Comparison of ENCODE assay signal across 8 mouse cellular contexts in the genomic region with DNA sequence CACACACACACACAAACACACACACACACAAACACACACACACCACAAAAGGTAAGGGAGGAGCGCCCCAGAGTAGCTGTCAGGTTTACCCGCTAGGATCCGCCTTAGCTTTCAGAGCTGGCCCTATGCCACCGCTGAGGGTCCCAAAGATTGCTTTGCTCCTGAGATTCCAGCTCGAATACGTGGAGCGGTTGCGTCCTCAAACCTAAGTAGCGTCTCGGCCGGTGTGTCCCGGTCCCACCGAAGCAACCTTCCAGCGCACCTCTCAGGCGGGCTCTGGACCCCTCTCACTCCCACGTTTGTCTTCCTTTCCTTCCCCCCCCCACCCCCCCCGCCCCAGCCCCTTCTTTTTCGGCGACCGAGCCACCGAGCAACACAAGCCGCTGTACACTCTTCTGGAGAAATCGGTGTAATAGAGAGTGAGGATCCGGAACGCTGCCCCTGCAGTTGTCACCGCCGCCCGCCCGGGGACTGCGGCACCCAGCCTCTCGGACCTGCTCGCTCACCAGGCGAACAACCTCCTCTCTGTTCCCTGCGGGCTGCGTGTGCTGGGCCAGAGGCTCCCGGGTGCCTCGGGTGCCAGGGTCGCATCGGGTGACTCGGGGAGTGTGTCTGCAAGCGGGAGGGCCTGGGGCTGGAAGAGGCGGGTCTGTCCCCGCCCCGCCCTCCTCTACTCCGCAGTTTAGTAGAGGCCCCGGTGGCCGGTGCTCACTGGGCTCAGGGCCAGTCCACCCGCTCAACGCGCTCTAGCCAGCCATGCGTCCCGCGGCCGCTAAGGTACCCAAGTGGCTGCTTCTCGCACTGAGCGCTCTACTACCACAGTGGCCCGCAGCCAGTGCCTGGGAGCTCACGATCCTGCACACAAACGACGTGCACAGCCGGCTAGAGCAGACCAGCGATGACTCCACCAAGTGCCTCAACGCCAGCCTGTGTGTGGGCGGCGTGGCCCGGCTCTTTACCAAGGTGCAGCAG. TPM values are rescaled to one million over a fixed set of nuclear protein-coding genes. Genes with fewer than 3 reads are reported as not detected.
DNase-seq lines count a peak whose midpoint lies in the region; ATAC-seq and TF ChIP-seq lines count a peak whose summit lies in the region.

A gene (plus strand): TSS at position 268 of the 972 bp plus-strand sequence.

- intact Hi-C loops in heart, postnatal 14 days (cut with DNase I): loop anchor here (5.0 to 10.0 kb wide), 2 partner anchors 35 to 52 kb away; no protein-coding TSS in a partner anchor

- ATAC-seq in forebrain, embryonic 16.5 days: peak; percentile 91
- ATAC-seq in liver, postnatal 0 days: peak; percentile 95
- peak; percentile 94 for ATAC-seq in neural tube, embryonic 14.5 days (ENCODE audit: low read depth)

- no peaks in the 10 kb centered on the region for H3K27me3 ChIP-seq in CH12.LX (replicated peaks)
- H3K27me3 ChIP-seq in forebrain, embryonic 16.5 days (replicated peaks; ENCODE audit: control insufficient read depth, insufficient read depth, low read length): peaks cover 11% of the 10 kb centered on the region; the same call in 1 of the 2 replicates
- H3K27me3 ChIP-seq in liver, postnatal 0 days (ENCODE audit: insufficient read depth, low read length): peaks cover 4% of the 10 kb centered on the region; the same call in 1 of the 2 replicates
- peaks cover 8% of the 10 kb centered on the region; the same call in 1 of the 2 replicates for H3K27me3 ChIP-seq in neural tube, embryonic 14.5 days (ENCODE audit: control insufficient read depth, insufficient read depth, low read length)
- H3K27me3 ChIP-seq in thymus, adult 2 months (ENCODE audit: control insufficient read depth, insufficient read depth, low read length): peaks cover 8% of the 10 kb centered on the region

- WGBS in forebrain, embryonic 16.5 days: under 1% methylated on average over 65 of the region's 66 CpGs
- 2% methylated on average over 53 of the region's 66 CpGs for WGBS in liver, postnatal 0 days (ENCODE audit: insufficient replicate concordance)
- WGBS in neural tube, embryonic 14.5 days: under 1% methylated on average over 63 of the region's 66 CpGs
- WGBS in thymus, adult 2 months: 3% methylated on average over 65 of the region's 66 CpGs

- peaks cover 0 to 28% of the 10 kb centered on the region in 2 experiments; a peak in 2 of 4 replicates for H3K4me1 ChIP-seq in CH12.LX (ENCODE audit: control insufficient read depth in 1 of 2, insufficient read depth in 2 of 2)
- H3K4me1 ChIP-seq in forebrain, embryonic 16.5 days (replicated peaks; ENCODE audit: control insufficient read depth, insufficient read depth, low read length): peaks cover 7% of the 10 kb centered on the region
- H3K4me1 ChIP-seq in liver, postnatal 0 days (ENCODE audit: insufficient read depth): no peaks in the 10 kb centered on the region
- H3K4me1 ChIP-seq in neural tube, embryonic 14.5 days (ENCODE audit: control insufficient read depth, insufficient read depth, low read length): no peaks in the 10 kb centered on the region
- H3K4me1 ChIP-seq in thymus, adult 2 months (replicated peaks; ENCODE audit: control insufficient read depth, insufficient read depth, low read length): peaks cover 6% of the 10 kb centered on the region; the same call in 1 of the 2 replicates

- TF ChIP-seq POLR2A in CH12.LX (IDR thresholded peaks at IDR 0.05; ENCODE audit: low read depth, low read length): peak; percentile 40; the same call in 1 of the 2 replicates
- no peak for TF ChIP-seq POLR2A in thymus, adult 2 months (IDR thresholded peaks at IDR 0.05; ENCODE audit: control insufficient read depth, extremely low read depth, insufficient read depth, low read length, poor library complexity)

- no peak for TF ChIP-seq RAD21 in CH12.LX (IDR thresholded peaks at IDR 0.05; ENCODE audit: low read depth, low read length)

- H3K36me3 ChIP-seq in CH12.LX (replicated peaks in 1 of 2; ENCODE audit: control insufficient read depth in 1 of 2, insufficient read depth in 1 of 2, low read length in 1 of 2): no peaks in the 10 kb centered on the region
- H3K36me3 ChIP-seq in forebrain, embryonic 16.5 days (ENCODE audit: control insufficient read depth, insufficient read depth): no peaks in the 10 kb centered on the region
- no peaks in the 10 kb centered on the region for H3K36me3 ChIP-seq in liver, postnatal 0 days (replicated peaks; ENCODE audit: insufficient read depth, low read length)
- no peaks in the 10 kb centered on the region for H3K36me3 ChIP-seq in neural tube, embryonic 14.5 days (ENCODE audit: control insufficient read depth, insufficient read depth, low read length)
- H3K36me3 ChIP-seq in thymus, adult 2 months (ENCODE audit: control insufficient read depth, insufficient read depth, low read length): no peaks in the 10 kb centered on the region

- H3K79me2 ChIP-seq in CH12.LX (replicated peaks; ENCODE audit: control insufficient read depth, extremely low read depth, insufficient read depth, poor library complexity, severe bottlenecking): no peaks in the 10 kb centered on the region

- peak within 1 kb of the TSS; percentile 73 for H3K4me2 ChIP-seq in CH12.LX (ENCODE audit: insufficient read depth, low read depth, poor library complexity, severe bottlenecking)
- H3K4me2 ChIP-seq in forebrain, embryonic 16.5 days (ENCODE audit: low read length): peak within 1 kb of the TSS; percentile 99
- H3K4me2 ChIP-seq in liver, postnatal 0 days (ENCODE audit: low read depth, low read length): peak within 1 kb of the TSS; percentile 73
- H3K4me2 ChIP-seq in neural tube, embryonic 14.5 days (ENCODE audit: low read depth, low read length): peak within 1 kb of the TSS; percentile 71

- peak within 1 kb of the TSS in 2 of 3 experiments; percentile 42 to 69 for H3K4me3 ChIP-seq in CH12.LX (replicated peaks in 1 of 3; ENCODE audit: low read depth in 2 of 3, low read length in 2 of 3, poor library complexity in 1 of 3)
- peak within 1 kb of the TSS; percentile 71 for H3K4me3 ChIP-seq in forebrain, embryonic 16.5 days (replicated peaks; ENCODE audit: low read length)
- peak within 1 kb of the TSS; percentile 57 for H3K4me3 ChIP-seq in liver, postnatal 0 days (ENCODE audit: low read depth, low read length)
- peak within 1 kb of the TSS; percentile 41 for H3K4me3 ChIP-seq in neural tube, embryonic 14.5 days (ENCODE audit: low read depth, low read length)
- H3K4me3 ChIP-seq in thymus, adult 2 months (ENCODE audit: control insufficient read depth, insufficient read depth, low read length): peak within 1 kb of the TSS; percentile 47

- TF ChIP-seq EP300 in CH12.LX (IDR thresholded peaks at IDR 0.05; ENCODE audit: low read length): no peak
- no peak for TF ChIP-seq EP300 in liver, postnatal 0 days (IDR thresholded peaks at IDR 0.05; ENCODE audit: low read depth)

- dilution Hi-C loops in CH12.LX (cut with MboI; ENCODE audit: extremely low pct_ligation_motif_present, extremely low pct_unique_long_range_greater_than_20kb, low sequenced_read_pairs): no loop called here

- DNase-seq in CH12.LX (ENCODE audit: extremely low read depth): no peak
- DNase-seq in cerebellum, adult 11 months: peak; percentile 61
- peak; percentile 82 to 84 for DNase-seq in heart, postnatal 14 days
- DNase-seq in layer of hippocampus, adult 11-12 months (ENCODE audit: low spot score): peak; percentile 69
- peak; percentile 80 for DNase-seq in liver, postnatal 0 days
- peak; percentile 27 for DNase-seq in thymus, adult 2 months

- peaks cover 6% of the 10 kb centered on the region for H3K9me3 ChIP-seq in CH12.LX (replicated peaks; ENCODE audit: low read length)
- H3K9me3 ChIP-seq in forebrain, embryonic 16.5 days (ENCODE audit: control insufficient read depth, low read length): no peaks in the 10 kb centered on the region
- no peaks in the 10 kb centered on the region for H3K9me3 ChIP-seq in liver, postnatal 0 days (ENCODE audit: low read length)
- H3K9me3 ChIP-seq in neural tube, embryonic 14.5 days (ENCODE audit: control insufficient read depth, low read length): no peaks in the 10 kb centered on the region

- H3K27ac ChIP-seq in CH12.LX (ENCODE audit: insufficient read depth, low read depth): no peak within 1 kb of the TSS
- no peak within 1 kb of the TSS for H3K27ac ChIP-seq in forebrain, embryonic 16.5 days (ENCODE audit: low read length)
- H3K27ac ChIP-seq in liver, postnatal 0 days (ENCODE audit: low read depth): peak within 1 kb of the TSS; percentile 75
- H3K27ac ChIP-seq in neural tube, embryonic 14.5 days (ENCODE audit: low read depth, low read length): no peak within 1 kb of the TSS
- no peak within 1 kb of the TSS for H3K27ac ChIP-seq in thymus, adult 2 months (ENCODE audit: control insufficient read depth, insufficient read depth, low read length)

- H3K9ac ChIP-seq in CH12.LX (ENCODE audit: insufficient read depth, low read depth): peak within 1 kb of the TSS; percentile 7; the same call in 1 of the 2 replicates
- peak within 1 kb of the TSS; percentile 72 for H3K9ac ChIP-seq in forebrain, embryonic 16.5 days (replicated peaks; ENCODE audit: low read depth, low read length)
- peak within 1 kb of the TSS; percentile 59 for H3K9ac ChIP-seq in liver, postnatal 0 days (replicated peaks)
- H3K9ac ChIP-seq in neural tube, embryonic 14.5 days (replicated peaks; ENCODE audit: low read depth, low read length): peak within 1 kb of the TSS; percentile 12

- TF ChIP-seq CTCF in CH12.LX (conservative IDR thresholded peaks at IDR 0.05 in 1 of 2, IDR thresholded peaks at IDR 0.05 in 1 of 2; ENCODE audit: low read depth in 2 of 2, low read length in 2 of 2): no peak
- no peak for TF ChIP-seq CTCF in liver, postnatal 0 days (IDR thresholded peaks at IDR 0.05; ENCODE audit: low read depth)
- no peak for TF ChIP-seq CTCF in thymus, adult 2 months (IDR thresholded peaks at IDR 0.05; ENCODE audit: borderline replicate concordance, control insufficient read depth, extremely low read depth, insufficient read depth, low read length, poor library complexity)

- in situ Hi-C loops in CH12.LX (cut with MboI; ENCODE audit: low pct_ligation_motif_present, low pct_unique_long_range_greater_than_20kb, low sequenced_read_pairs): no loop called here

TF ChIP-seq in CH12.LX, 34 proteins besides CTCF, POLR2A, EP300 and RAD21:
- TF ChIP-seq SMC3 (IDR thresholded peaks at IDR 0.05; ENCODE audit: low read depth, low read length) (no peak), NRF1 (IDR thresholded peaks at IDR 0.05; ENCODE audit: low read depth, low read length) (no peak), NELFE (IDR thresholded peaks at IDR 0.05; ENCODE audit: low read depth, low read length) (0 out of 2 replicates have a peak, but pooled peaks have one; percentile 20), JUND (conservative IDR thresholded peaks at IDR 0.05; ENCODE audit: low read depth, low read length) (no peak)

RNA-seq across cellular contexts. Expression of the gene that starts here (rescaled TPM):
- 2.0 and 3.1 TPM in 2 replicates for total RNA-seq in CH12.LX (2012; rRNA removed)
- total RNA-seq in CH12.LX (2014; rRNA removed): 0.08 TPM in 1 of 2 replicates, not detected in the other
- 0.26 and 0.34 TPM in 2 replicates for polyA plus RNA-seq in CH12.LX (2012; ENCODE audit: insufficient read length, low read depth)
- 0.71 and 1.1 TPM in 2 replicates for polyA plus RNA-seq in forebrain, embryonic 16.5 days (2015; fragmentation: Nextera tagmentation; extraction: Ambion mirVana)
- 10 to 100 TPM; 15.1 to 15.5 TPM for total RNA-seq in heart, postnatal 14 days (2021)
- polyA plus RNA-seq in liver, postnatal 0 days (2015; fragmentation: Nextera tagmentation; extraction: Ambion mirVana): 17.3 and 18.9 TPM in 2 replicates
- polyA plus RNA-seq in neural tube, embryonic 14.5 days (2014; fragmentation: Nextera tagmentation; extraction: Ambion mirVana): 0.76 and 1.0 TPM in 2 replicates
- 1.7 and 1.9 TPM in 2 replicates for polyA plus RNA-seq in thymus, adult 2 months (2012; rRNA removed)

Comparison
In these comparisons a context has a peak if more than half of its experiments do, and no peak if none do; other contexts are left out.
1. H3K9ac ChIP-seq: peak in every context shown above with its lines; median percentile 72 in forebrain, embryonic 16.5 days; 59 in liver, postnatal 0 days; 12 in neural tube, embryonic 14.5 days; 7 in CH12.LX.